Mouse (Mus musculus): ENCODE results near the gene Smad9.

Smad9 gene
- long read RNA-seq, experiment 1, full-length matches to known transcripts: 2 of 5 reads
- long read RNA-seq, experiment 1, partial matches to known transcripts: 0 of 5 reads
- long read RNA-seq, experiment 1, other reads (novel, unspliced or antisense): 3 of 5 reads
- long read RNA-seq, experiment 2: 0 reads

DNA sequence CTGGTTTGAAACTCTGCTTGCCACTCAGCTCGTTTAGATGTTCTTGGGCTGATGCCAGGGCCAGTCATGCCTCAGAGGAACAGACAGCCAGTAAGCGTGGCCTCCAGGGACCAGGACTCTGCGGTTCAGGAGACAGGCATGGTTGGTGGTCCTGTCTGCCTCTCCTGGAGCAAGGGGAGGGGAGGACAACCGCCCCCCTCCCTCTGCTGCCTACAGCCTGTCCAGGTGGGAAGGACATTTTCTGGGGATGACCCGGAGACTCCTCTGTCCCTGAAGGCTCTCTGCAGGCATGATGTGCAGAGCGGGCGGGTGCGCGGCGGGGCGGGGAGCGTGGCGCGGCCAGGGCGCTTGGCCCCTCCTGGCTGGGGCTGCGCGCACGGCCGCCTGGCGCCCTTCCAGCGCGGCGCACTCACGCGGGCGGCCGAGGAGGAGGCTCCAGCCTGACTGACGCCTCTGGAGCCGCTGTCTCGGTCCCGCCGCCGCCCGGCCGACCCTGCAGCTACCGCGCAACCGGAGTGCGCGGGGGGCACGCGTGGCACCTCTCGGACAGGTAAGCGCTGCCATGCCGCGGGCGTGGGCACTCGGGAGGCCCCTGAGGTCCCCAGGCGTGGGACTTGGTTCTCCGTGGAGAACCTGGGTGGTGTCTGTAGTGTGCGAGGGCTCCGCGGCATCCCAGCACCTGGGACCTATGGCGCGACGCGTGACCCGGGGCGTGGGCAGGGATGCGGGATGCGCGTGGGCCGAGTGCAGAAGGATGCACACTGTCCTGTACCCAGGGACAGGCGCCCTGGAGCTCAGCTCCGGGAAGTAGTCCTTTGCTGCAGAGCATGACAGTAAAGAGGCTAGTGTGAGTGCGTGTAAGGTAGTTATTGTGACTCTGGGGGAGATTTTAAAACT, at the start of gene Smad9:
Smad9 (plus strand) TSS at position 438 of the 897 bp plus-strand sequence.
- intact Hi-C loops (cut with DNase I): no loop called here

DNA sequence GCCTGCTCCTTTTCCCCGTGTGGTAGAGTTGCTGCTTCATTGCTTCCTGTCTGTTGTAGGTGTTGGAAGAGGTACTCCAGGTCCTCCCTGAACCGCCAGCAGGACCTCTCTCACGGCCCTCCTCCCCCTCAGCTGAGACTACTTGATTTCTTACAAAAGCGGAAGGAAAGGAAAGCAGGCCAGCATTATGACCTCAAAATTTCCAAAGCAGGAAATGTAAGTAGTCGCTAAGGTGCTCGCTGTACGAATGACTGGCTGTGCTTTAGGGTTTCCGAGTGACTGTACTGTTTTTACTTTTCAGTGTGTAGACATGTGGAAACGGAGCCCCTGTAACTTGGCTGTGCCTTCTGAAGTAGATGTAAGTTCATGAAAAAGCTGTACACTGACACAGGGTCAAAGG, 46.4 kb upstream of the Smad9 start:
- intact Hi-C loops (cut with DNase I): no loop called here

DNA sequence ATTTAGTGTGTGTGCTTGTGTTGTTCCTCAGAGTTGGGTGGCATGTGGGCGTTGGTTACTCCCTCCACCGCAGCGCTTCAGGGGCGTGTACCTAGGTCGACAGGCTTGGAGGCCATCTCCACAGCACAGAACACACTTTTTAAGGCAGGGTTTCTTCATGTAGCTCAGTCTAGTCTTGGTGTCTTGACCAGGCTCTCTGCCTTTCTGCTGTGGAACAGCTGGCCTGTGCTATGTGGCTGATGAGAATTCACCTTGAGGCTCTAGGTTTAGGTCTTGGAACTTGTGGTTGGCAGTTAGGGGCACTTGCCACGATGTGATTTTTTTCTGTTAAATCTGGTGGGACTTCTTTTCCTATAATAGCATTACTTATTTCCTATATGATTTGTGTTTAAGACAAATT, 41.1 kb upstream of the Smad9 start, which contains the start of gene Gm21958:
Gm21958 (minus strand) TSS at position 101 of the 400 bp plus-strand sequence.
- intact Hi-C loops (cut with DNase I): no loop called here

DNA sequence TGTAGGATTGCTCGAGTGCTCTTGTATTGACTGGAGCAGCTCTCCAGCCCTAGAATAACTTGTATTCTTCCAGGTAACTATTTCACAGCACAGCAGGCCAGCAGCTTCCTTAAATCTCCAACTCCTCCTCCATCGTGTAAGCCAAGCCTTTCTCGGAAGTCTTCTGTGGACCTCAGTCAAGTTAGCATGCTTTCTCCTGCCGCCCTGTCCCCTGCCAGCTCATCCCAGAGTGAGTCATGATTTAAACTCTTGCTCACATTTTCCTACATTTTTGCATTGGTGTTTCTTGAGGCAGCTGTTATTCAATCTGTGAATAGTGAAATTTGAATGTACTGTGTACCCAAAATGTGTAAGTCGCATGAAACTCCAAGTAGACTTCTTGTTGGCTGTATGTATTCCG, 39.9 kb upstream of the Smad9 start:
- intact Hi-C loops (cut with DNase I): no loop called here

DNA sequence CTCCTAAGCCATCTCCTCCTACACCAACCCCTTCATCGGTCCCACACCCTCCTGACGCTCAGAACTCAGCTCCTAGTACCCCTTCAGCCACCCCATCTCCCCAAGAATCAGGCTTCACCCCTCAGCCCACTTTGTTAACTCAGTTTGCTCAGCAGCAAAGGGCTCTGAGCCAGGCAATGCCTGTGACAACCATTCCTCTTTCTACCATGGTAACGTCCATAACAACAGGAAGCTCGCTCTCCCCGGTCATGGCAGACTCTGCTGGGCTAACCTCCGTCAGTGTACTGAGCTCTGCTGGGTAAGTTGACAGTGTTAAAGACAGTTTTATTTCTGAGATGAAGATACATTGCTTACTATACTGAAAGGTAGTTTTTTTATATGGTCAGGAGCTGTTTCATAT, 38.0 kb upstream of the Smad9 start:
- intact Hi-C loops (cut with DNase I): no loop called here

DNA sequence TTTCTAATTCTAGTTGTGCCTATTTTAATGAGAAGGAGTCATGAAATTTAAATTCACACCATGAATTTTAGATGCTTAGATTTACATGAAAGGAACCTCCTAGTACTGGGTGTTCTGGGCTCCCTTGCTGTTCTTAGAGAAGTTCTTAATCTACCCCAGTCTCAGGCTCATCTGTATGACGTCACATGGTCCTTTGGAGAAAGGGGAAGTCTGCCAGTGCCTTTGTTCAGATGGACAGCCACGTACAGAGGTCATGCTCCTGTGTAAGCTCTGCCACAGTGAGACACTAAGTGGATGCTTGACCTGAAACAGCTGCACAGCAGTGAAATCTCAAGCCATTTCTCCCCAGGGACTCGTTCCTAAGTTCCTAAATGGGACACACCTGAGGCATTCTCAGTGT, 36.4 kb upstream of the Smad9 start:
- intact Hi-C loops (cut with DNase I): no loop called here

DNA sequence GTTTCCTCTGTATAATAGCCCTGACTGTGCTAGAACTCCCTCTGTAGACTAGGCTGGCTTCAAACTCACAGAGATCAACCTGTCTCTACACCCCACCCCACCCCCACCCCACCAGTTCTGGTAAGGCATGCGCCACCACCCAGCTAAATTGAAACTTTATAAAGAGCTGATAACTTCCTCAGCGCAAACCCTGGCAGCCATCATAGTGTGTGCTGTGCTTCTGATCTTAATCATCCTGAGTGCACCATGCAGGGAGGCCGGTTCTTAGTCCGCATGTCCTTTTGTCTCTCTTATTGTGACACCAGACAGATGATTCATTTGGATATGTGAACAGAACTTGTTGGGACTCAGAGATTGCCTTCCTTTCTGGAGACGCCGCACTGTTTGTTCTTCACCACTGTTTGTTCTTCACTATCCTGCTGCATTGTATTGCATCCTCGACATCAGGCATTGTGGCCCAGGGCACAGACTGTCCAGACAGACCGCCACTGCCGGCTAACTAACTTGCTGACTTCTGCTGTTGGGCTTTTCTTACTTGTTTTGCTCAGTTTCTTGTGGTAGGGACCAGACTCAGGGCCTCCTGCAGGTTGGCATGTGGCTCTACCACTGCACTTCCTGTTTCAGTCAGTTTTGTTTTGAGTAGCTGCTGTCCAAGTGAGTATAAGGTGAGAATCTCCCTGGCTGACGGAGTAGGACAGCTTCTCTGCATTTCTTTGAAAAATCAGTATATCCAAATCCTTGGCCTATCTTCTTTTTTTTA, 31.5 kb upstream of the Smad9 start:
- intact Hi-C loops (cut with DNase I): no loop called here

DNA sequence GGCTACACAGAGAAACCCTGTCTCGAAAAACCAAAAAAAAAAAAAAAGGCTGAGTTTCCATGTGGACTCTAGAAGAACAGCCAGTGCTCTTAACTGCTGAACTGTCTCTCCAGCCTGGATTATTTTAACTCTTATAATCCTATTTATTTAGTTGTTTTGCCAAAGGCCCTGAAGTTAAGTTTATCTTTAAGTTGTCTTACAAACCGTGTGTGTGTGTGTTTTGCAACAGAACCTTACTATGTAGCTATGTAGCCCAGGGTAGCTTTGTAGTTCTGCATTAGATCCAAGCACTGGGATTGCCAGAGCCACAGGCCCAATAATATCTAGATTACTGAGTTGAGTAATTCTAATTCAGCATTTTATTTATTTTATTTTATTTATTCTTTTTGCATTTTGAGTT, 30.0 kb upstream of the Smad9 start:
- intact Hi-C loops (cut with DNase I): no loop called here

DNA sequence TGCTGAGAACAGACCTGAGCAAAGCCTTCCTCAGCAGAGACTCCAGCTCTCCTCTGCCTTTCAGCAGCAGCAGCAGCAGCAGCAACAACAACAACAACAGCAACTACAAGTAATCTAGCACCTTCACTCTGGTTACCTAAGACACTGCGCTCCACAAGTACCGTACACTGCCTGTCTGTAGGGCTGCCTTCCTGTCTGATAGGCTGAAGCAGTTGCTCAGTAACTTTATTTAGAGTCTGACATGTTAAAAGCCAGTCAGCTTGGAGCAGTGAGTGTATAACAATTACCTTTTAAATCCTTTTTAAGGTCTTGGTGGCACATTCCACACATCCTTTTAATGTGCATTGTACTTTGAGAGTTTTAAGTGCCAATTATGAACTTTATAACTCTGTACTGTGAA, 27.8 kb upstream of the Smad9 start:
- intact Hi-C loops (cut with DNase I): no loop called here

DNA sequence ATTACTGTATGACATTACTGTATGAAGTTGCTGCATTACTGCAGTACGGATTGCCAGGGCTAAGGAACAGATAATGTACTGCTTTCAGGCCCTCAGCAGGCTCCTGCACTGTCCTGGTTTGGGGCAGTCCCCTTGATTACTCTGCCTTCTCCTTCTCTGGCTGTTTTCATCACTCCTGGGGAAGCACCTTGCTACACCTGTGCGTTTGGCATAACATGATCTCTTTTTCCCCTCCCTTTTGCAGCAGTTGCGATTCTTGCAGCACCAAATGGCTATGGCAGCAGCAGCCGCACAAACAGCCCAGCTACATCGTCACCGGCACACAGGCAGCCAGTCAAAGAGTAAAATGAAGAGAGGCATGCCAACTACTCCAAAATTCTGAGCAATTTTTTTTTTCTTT, 27.3 kb upstream of the Smad9 start:
- intact Hi-C loops (cut with DNase I): no loop called here

DNA sequence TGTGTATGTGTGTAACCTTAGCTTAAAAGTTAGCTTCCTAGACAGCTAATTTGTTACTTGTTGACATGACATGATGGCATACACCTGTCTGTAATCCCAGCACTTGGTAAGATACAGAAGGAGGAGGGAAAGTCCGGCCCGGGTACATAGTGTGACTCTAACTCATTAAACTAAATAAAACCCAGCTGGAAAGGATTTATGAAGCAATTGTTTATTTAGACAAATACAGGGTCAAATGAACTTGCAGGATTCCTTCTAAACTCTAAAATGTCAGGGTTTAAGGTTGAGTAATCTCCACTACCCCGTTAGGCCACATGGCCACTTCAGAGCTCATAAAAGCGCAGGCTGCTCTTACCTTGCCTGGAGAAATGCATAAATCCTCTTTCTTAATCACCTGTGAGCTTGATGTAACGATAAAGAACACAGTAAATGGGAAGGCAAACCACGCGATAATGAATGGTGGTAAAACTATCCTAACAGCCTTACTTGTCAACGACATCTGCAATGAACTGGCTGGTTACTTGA, 23.7 kb upstream of the Smad9 start:
- intact Hi-C loops (cut with DNase I): no loop called here

DNA sequence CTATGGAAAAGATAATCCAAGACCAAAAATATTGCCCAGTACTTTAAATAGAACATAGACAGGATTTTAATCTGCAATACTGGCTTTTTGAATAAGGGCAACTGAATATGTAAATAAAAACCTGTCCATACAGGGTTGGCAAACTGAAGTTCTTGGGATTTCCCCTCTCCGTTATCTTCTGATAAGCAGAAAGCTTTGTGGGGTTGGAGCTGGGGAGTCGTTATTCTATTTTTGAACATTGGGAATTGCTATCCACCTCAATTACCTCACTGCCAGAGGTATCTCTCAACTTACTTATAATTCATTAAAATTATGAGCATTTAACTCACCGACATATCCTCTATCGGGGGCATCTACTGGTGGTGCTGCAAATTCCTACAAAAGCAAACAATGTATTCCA, 23.0 kb upstream of the Smad9 start:
- intact Hi-C loops (cut with DNase I): no loop called here

DNA sequence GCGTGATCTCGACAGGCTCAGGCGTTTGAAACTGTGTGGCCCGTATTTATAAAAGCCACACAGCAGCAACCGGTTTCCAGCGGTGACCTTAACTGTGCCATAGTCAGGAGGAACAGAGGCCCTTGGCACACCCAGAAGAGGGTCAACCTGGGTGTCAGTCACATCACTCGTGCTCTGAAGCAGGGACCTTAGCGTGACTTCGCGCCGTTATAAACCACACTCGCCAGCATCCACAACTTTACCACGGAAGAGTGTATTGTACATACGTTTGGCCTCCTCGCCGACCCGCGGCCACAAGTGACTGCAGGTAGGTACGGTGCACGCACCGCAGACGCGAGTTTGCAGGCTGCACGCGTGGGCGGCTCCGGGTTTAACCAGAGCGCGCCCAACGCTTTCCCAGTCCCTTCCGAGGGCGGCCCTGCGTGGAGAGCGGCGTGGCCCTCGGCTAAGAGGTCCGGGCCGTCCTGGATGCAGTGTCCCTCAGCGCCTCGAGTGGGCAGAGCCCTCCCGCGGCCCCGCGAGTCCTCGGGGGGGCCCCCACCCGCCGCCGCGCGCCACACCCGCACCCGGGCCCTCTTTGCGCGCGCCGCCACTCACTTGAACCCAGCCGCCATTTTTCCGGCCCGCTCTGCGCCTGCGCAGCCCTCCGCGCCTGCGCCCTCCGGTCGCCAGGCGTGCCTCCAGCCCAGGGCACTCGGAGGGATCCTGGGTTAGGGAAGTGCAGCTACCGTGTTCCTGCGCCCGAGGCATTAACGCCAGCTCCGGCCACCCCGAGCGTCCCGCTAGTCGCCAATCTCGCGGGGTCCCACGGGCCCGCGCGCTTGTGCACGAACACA, 20.8 kb upstream of the Smad9 start:
- intact Hi-C loops (cut with DNase I): loop anchor here (5.0 kb wide), 1 partner anchor 63 kb away; no protein-coding TSS in a partner anchor

DNA sequence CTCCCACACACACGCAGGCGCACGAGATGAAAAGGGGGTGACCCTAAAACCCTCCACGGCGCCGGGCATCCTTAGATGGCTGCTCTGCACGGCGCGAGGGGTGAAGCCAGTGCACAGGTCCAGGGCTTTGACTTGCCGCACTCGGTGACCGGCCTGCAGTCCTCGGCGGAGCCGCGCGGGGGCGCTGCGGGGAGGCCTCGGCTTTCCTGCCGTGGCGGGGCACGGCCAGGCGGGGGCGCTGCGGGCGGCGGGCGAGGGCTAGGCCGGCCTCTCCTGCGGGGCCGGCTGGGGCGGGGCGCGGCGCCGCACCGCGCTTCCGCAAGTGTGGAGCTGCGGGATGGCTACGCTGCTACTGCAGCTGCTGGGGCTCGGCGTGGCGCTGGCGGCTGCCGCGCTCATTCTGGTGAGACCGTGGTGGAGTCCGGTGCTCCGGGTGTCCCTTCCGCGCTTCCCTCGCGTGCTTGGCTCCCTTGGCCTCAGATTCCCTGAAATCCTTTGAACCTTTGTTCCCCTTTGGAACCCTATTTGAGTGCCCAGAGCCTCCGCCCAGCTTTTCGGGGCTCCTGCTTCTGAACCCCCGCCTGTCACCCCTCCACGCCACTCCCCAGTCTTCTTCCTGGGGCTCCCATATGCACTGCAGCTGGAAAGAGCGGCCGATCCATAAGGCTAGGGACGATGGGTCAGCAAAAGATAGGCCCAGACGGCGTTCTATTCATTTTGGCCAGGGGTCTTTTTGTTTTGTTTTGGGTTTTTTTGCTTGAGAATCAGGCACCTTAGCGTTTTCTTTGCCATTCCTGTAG, 19.9 kb upstream of the Smad9 start, which contains the start of the genes Exosc8 and Alg5:
Exosc8 (minus strand) TSS at position 147 of the 800 bp plus-strand sequence.
Alg5 (plus strand) TSS at position 293 of the 800 bp plus-strand sequence.
- intact Hi-C loops (cut with DNase I): loop anchor here (5.0 kb wide), 1 partner anchor 62 kb away; no protein-coding TSS in a partner anchor

DNA sequence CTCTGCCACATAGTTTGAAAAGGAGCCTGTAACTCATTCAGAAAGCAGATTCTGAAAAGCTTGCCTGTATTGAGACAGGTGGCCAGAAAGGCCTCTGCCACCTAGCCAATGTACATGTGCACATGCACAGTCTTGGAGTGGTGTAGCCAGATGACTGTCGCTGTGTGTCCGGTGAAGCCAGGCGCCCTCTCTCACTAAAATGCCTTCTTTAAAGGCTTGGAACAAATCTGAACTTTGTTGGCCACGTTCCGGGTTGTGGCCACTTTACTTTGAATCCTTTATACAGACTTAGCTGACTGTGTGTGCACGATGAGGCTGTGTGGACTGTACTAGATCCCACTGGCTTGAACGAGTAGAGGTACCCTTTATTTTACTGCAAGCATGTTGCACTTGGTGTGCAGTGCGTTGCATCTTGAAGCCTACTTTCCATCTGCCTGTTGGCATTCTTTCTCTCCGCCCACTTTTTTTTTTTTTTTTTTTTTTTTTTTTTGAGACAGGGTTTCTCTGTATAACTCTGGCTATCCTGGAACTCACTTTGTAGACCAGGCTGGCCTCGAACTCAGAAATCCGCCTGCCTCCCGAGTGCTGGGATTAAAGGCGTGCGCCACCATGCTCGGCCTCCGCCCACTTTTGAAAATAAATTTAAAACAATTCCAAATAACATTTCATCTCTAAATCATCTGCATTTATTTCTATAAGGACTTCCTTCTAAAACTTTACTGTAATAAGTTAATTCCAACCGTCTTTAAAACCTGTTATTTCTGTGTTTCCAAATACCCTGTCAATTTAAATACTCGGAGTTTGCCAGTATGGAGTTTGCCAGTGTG, 19.1 kb upstream of the Smad9 start:
- intact Hi-C loops (cut with DNase I): loop anchor here (5.0 kb wide), 1 partner anchor 61 kb away; no protein-coding TSS in a partner anchor

DNA sequence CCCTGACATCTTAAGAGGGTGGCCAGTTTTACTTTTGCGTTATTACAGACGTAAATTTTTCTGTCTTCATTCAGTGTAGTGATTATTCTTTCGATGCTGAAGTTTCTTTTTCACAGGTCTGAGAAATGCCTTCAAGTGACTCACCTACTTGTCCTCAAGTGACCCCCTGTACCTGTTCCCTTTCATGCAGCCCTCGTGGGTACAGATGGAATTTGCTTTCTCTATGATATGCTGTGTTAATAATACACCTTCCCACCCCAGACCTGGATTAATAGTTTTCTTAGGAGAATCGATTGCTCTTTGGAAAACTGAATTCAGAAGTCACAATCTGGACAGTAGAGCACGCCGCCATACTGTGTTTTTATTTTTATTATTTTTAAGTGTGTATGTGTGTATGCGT, 18.1 kb upstream of the Smad9 start:
- intact Hi-C loops (cut with DNase I): loop anchor here (5.0 kb wide), 1 partner anchor 60 kb away; no protein-coding TSS in a partner anchor

DNA sequence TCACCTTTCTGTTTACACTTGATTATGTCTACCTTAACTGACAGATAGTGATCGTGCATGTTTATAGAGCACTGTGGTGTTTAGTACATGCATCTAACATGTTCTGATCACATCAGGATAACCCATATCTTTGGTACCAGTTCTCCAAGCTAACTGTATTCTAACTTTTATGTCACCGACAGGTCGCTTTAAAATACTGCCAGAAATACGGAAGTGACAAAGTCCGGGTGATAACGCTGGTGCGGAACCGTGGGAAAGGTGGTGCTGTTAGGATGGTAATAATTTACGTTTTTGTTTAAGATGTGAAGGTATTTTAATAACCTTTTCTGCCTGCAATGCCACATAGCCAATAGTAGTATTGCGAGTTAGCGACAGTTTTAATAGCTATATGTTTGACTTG, 13.4 kb upstream of the Smad9 start:
- intact Hi-C loops (cut with DNase I): no loop called here

DNA sequence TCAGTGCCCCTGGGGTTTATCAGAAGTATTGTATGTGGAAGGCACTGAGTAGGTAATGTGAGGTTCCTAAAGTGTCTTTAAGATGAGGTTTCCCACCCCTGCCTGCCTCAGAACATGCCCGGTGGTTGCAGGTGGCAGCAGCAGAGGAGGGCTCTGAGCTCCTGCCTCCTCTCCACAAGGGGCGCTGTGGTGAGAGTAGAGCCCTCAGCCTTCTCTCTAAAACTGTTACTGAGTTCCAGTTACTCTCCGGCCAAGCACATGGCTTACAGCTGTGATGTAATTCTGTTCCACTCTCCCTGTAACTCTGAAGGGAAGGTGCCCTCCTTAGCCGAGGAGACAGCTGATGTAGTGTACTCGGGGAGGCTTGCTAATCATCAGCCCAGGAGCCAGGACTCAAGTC, 9.6 kb upstream of the Smad9 start:
- intact Hi-C loops (cut with DNase I): no loop called here

DNA sequence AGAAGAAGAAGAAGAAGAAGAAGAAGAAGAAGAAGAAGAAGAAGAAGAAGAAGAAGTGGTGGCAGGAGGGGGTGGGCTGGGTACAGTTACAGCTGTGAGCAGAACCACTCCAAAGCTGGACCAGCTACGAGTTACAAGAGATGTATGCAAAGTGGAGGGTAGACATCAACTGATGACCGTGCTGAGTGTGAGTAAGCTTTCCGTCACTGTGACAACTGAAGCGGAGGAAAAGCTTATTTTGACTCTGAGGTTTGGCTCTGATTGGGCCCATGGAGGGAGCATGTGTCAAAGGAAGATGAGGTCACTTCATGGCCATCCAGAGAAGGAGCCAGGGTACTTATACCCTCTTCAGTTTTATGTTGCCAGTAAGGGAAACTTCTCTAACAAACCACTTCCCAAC, 2.0 kb upstream of the Smad9 start:
- intact Hi-C loops (cut with DNase I): loop anchor here (5.0 kb wide), 1 partner anchor 44 kb away; no protein-coding TSS in a partner anchor

Data from adrenal gland (tissue).